Mouse (Mus musculus) heart, adult 11 months (tissue): ENCODE measurements around the gene Stk11.

ENCODE experiments used
- DNase-seq: peaks from one replicate; pipeline ENCODE4 v3.0.0; 2022

Stk11 gene

DNA sequence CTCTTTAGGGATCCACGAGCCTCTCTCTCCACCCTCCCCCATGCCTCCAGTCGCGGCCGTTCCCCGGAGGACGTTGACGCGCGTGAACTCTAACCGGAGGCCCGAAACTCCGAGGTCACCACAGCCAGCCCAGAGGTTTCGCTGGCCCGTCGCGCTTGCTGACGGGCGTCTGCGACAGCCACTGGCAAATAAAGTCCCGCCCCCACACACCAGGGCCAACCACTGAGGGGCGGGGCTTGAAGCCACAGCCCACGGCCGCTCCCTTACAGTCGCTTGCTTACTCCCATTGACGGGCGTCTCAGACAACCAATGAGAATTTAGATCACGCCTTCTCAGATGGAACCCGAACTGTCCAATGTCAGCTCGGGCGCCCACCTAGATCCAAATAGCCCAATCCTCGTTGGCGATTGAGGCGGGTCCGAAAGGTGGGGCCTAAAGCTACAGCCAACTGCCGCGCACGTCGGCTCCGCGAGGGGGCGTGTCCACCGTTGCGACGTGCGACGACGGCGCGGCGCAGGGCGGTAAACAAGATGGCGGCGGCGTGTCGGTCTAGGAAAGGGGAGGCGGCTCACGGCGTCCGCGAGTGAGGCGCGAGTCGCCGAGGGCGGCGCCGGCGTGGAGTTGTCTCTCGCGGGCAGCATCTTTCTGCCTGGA is at the start of gene Stk11:
Gene Stk11, plus strand, starts transcription at position 514 of the 654 bp plus-strand sequence.
- peak; percentile 100 for DNase-seq

- no peak for DNase-seq
Observed at GRCm38 (mm10) chr10:80069251-80069650, 46.4 kb upstream of the Stk11 start.

- peak; percentile 91 for DNase-seq
Observed at GRCm38 (mm10) chr10:80069948-80070450, 45.6 kb upstream of the Stk11 start.

DNA sequence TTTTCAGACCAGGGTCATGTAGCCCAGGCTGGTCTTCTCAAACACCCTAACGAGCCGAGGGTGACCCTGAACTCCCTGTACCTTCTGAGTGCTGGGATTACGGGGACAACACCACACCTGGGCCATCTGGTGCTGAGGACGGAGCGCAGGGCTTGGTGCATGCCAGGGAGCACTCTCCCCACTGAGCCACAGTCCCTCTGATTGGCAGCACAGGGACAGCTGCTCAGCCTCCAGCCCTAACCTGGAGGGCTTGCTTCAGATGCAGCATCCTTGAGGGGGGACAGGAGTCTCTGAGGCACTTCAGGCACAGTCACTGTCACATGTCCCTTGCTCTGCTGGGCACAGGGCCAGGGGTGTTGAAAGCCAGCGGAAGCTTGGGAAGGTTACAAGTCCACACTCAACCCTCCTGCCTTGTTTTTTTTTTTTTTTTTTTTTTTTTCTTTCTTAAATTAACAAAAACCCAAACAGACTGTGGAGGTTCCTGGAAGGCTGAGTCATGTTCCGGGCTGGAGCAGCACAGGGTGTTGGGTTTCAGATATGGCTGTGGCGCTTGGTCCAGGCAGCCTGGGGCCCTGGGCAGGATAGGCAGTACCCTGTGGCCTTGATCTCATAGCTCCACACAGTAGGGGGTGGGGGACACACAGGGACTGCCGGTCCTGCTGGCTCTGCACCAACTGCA is 44.6 kb upstream of the Stk11 start:
- peak; percentile 99 for DNase-seq

- DNase-seq: peak; percentile 95
Observed at GRCm38 (mm10) chr10:80071516-80071900, 44.1 kb upstream of the Stk11 start.

DNA sequence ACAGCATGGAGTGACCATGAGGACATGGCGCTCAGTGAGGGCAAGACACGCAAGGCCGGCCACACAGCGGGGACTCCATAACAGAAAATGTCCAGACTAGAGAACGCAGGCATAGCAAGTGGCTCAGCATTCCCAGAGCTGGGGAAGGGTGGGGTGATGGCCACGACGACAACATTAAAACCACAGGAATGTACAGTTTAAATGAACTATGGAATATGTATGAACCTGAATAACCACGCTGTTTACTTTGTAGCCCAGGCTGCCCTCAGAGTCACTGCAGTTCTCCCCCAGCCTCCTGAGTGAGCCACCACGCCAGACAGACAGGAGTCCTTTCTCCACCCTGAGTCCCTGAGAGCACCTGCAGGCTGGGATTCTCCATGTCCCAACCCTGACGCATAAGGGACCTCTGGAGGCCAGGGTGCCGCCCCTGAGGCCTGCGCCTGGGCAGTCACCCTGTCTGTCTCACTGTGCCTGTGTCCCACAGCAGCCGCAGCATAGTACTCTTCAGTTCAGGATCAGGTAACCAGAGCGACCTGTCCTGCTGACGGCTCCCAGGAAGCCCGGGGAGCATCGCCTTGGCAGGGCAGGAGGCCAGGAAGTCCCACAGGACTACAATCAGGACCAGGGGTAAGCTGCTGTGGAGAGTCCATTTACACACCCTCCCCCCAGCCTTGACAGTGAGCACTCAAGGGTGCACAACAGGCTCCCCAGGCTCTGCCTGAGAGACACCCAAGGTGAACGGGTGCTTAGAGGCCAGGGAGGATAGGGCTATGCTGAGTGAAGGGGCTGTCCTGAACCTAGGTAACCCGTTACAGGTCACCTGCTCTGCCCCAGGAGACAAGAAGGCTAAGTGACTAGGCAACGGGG is 42.7 kb upstream of the Stk11 start:
- DNase-seq: no peak

GRCm38 (mm10) chr10:80074813-80075601 is 40.6 kb upstream of the Stk11 start:
- peak; percentile 99 for DNase-seq

DNA sequence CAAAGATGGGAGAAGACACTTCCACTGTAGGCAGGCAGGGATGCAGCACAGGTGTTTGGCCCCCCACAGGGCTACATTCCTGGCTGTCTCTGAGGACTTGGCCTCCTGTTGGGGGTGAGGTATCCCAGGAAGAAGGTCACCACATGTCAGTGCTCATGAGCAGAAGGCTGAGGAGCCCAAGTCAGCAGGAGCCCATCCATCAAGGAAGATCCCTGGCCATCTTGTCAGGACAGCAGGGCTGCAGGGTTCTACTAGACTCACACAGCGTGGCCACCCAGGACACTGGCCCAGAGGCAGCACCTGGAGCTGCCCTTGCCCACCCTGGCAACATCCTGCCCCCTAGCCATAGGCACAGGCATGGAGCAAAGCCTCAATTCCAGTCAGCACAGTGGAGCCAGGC is 39.7 kb upstream of the Stk11 start:
- peak; percentile 92 for DNase-seq

DNA sequence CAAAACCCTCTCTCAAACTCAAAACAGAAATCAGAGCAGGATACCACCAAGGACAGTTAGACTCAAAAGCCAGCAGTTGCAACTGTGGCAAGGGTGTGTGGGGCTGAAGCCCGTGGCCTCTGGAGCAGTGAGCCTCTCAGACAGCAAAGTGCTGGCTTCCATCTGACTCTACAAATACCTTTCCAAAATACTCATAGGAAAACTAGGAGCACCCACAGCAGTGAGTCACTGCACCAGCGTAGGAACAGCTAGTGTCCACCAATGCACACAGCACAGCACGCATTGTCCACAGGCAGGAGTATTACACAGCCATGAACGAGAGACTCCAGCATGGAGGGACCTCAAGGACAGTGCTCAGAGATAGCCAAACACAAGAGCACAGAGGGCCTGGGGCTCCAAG is 39.2 kb upstream of the Stk11 start:
- no peak for DNase-seq

DNA sequence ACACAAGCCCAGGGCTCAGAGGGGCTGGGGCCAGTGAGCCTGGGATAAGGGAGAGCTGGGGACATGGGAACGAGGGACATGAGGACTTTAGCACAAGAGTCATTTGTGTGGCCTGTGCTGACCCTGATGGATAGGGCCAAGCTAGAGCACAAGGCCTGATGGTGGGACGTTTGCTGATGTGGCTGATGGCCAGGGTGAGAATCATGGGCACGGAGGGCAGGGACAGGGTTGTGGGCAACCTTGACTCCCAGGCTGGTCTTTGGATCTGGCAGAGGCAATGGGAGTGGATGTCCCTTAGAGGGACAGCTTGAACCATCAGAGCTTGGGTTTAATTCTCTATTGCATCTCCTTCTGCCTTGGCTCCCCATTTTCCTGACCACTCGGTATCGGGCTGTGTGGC is 38.3 kb upstream of the Stk11 start:
- no peak for DNase-seq

DNA sequence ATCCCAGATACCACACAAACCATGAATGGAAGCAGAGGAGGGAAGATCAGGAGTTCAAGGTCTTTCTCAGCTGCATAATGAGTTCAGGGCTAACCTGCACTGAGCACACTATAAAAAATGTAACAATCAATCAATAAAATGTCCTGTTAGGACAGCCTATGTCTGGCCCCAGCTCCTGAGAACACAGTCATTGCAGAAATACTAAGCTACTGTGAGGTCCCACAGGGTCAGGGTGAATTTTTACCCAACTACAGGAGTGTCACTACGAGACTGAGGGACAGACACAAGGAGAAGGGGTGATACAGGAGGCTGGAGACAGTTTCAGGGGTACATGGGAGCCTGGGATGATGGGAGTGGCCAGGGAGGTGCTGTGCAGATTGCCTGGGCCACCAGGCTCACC is 37.2 kb upstream of the Stk11 start:
- no peak for DNase-seq

GRCm38 (mm10) chr10:80080396-80081070 is 35.1 kb upstream of the Stk11 start:
- DNase-seq: no peak

DNA sequence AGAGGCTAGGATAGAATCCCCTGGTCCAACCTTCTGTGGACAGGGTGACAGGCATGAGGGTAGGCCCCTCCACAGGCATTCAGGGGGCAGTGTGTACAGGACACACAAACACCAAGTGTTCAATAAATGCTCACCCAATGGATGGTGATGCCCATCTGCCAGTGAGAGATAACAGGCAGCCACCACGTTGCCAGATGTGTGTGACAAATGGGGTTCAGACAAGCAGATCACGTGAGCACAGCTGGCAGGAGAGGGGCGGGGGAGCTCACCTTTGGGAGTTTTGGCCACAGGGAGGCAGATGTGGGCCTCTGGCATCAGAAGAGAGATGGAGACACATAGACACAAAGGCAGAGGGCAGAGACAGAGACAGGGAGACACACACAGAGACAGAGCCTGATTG is 34.5 kb upstream of the Stk11 start:
- no peak for DNase-seq

GRCm38 (mm10) chr10:80084817-80085487 is 30.7 kb upstream of the Stk11 start:
- peak; percentile 96 for DNase-seq

GRCm38 (mm10) chr10:80086847-80087246 is 28.8 kb upstream of the Stk11 start:
- peak; percentile 96 for DNase-seq

- DNase-seq: no peak
Observed at GRCm38 (mm10) chr10:80087483-80087882, 28.1 kb upstream of the Stk11 start.

GRCm38 (mm10) chr10:80089146-80089545 is 26.5 kb upstream of the Stk11 start:
- no peak for DNase-seq

- no peak for DNase-seq
Observed at GRCm38 (mm10) chr10:80091527-80091926, 24.1 kb upstream of the Stk11 start.

GRCm38 (mm10) chr10:80092690-80093089 is 22.9 kb upstream of the Stk11 start:
- no peak for DNase-seq

GRCm38 (mm10) chr10:80094085-80094484 is 21.5 kb upstream of the Stk11 start:
- no peak for DNase-seq

GRCm38 (mm10) chr10:80094684-80095083 is 20.9 kb upstream of the Stk11 start:
- no peak for DNase-seq
